In genomic region chr1:87155531-87156198, GRCm38 (mm10) we compare ENCODE assay signal across 9 mouse cellular contexts. TPM values are rescaled to one million over a fixed set of nuclear protein-coding genes. Genes with fewer than 3 reads are reported as not detected.
A peak's percentile ranks its signal among the peaks of the same experiment; 100 is the strongest.
DNase-seq lines count a peak whose midpoint lies in the region; ATAC-seq and TF ChIP-seq lines count a peak whose summit lies in the region.
"Had no signal": no experiment of that assay in that cellular context is flagged by ENCODE, and none has a peak within 500 bp of the region (broad histone marks: within the 10 kb centered on the region; RNA-seq: fewer than 3 reads in every experiment).

No protein-coding gene starts in this region.

- ATAC-seq in lung, postnatal 0 days: no peak
- peak; percentile 14; the same call in 1 of the 2 replicates for ATAC-seq in stomach, embryonic 14.5 days (ENCODE audit: insufficient number of reproducible peaks, insufficient read depth, low FRiP score, low read depth)

- no peak overlapping the region for H3K27ac ChIP-seq in lung, postnatal 0 days (ENCODE audit: low read length)
- H3K27ac ChIP-seq in limb, embryonic 10.5 days: peak overlapping the region; percentile 12; the same call in 1 of the 2 replicates
- no peak overlapping the region for H3K27ac ChIP-seq in stomach, embryonic 14.5 days (ENCODE audit: low read length)
- H3K27ac ChIP-seq: liver, embryonic 15.5 days had no signal

- TF ChIP-seq EP300 in lung, postnatal 0 days (IDR thresholded peaks at IDR 0.05): no peak

- no peaks in the 10 kb centered on the region for H3K9me3 ChIP-seq in lung, postnatal 0 days (ENCODE audit: low read length)
- H3K9me3 ChIP-seq in limb, embryonic 10.5 days (replicated peaks): no peaks in the 10 kb centered on the region
- no peaks in the 10 kb centered on the region for H3K9me3 ChIP-seq in stomach, embryonic 14.5 days (ENCODE audit: control insufficient read depth, low read depth, low read length)
- H3K9me3 ChIP-seq: liver, embryonic 15.5 days had no signal

- no peak overlapping the region for H3K9ac ChIP-seq in lung, postnatal 0 days (replicated peaks; ENCODE audit: low read depth)
- H3K9ac ChIP-seq in stomach, embryonic 14.5 days (replicated peaks; ENCODE audit: low read depth, low read length): no peak overlapping the region
- H3K9ac ChIP-seq: liver, embryonic 15.5 days had no signal

- H3K4me3 ChIP-seq in lung, postnatal 0 days (ENCODE audit: low read depth, low read length): peak overlapping the region; percentile 8; the same call in 1 of the 2 replicates
- H3K4me3 ChIP-seq in lung, adult 2 months (replicated peaks; ENCODE audit: extremely low read depth, low read depth, low read length): no peak overlapping the region
- peak overlapping the region; percentile 47 for H3K4me3 ChIP-seq in limb, embryonic 10.5 days
- H3K4me3 ChIP-seq in stomach, embryonic 14.5 days (ENCODE audit: low read depth, low read length): peak overlapping the region; percentile 36
- H3K4me3 ChIP-seq: liver, embryonic 15.5 days had no signal

- no peaks in the 10 kb centered on the region for H3K36me3 ChIP-seq in lung, postnatal 0 days (ENCODE audit: insufficient read depth, low read length)
- H3K36me3 ChIP-seq in limb, embryonic 10.5 days: no peaks in the 10 kb centered on the region
- H3K36me3 ChIP-seq in stomach, embryonic 14.5 days (ENCODE audit: control insufficient read depth, insufficient read depth, low read length): no peaks in the 10 kb centered on the region
- H3K36me3 ChIP-seq: liver, embryonic 15.5 days had no signal

- peak; percentile 37 to 38 for DNase-seq in adrenal gland, postnatal 36 days
- DNase-seq in adrenal gland, postnatal 4 days (ENCODE audit: low spot score in 2 of 2): no peak
- no peak for DNase-seq in lung, postnatal 0 days (ENCODE audit: low spot score)
- no peak for DNase-seq in lung, adult 2 months
- DNase-seq in limb, embryonic 10.5 days (ENCODE audit: low spot score): peak; percentile 69
- no peak for DNase-seq in cerebellum, postnatal 36 days
- DNase-seq in frontal cortex, adult 2 months (ENCODE audit: extremely low spot score in 1 of 2, low spot score in 1 of 2): no peak

- H3K4me2 ChIP-seq in lung, postnatal 0 days (replicated peaks; ENCODE audit: low read depth, low read length): peak overlapping the region; percentile 42
- H3K4me2 ChIP-seq in stomach, embryonic 14.5 days (replicated peaks; ENCODE audit: low read depth, low read length): peak overlapping the region; percentile 57
- H3K4me2 ChIP-seq: liver, embryonic 15.5 days had no signal

- no peaks in the 10 kb centered on the region for H3K4me1 ChIP-seq in lung, postnatal 0 days (ENCODE audit: insufficient read depth, low read depth, low read length)
- no peaks in the 10 kb centered on the region for H3K4me1 ChIP-seq in lung, adult 2 months (ENCODE audit: control insufficient read depth, insufficient read depth, low read length)
- H3K4me1 ChIP-seq in limb, embryonic 10.5 days: peaks cover 26% of the 10 kb centered on the region
- 0 out of 2 replicates have a peak, but pooled peaks cover 4% of the 10 kb centered on the region for H3K4me1 ChIP-seq in stomach, embryonic 14.5 days (ENCODE audit: control insufficient read depth, insufficient read depth, low read length)
- H3K4me1 ChIP-seq: liver, embryonic 15.5 days had no signal

- peaks cover 71% of the 10 kb centered on the region for H3K27me3 ChIP-seq in lung, postnatal 0 days (replicated peaks; ENCODE audit: insufficient read depth, low read length)
- H3K27me3 ChIP-seq in limb, embryonic 10.5 days (ENCODE audit: low read depth, poor library complexity, severe bottlenecking): peaks cover 100% of the 10 kb centered on the region
- H3K27me3 ChIP-seq in stomach, embryonic 14.5 days (ENCODE audit: control insufficient read depth, insufficient read depth, low read length): peaks cover 69% of the 10 kb centered on the region

- TF ChIP-seq CTCF in lung, postnatal 0 days (IDR thresholded peaks at IDR 0.05): no peak
- TF ChIP-seq CTCF in lung, adult 2 months (IDR thresholded peaks at IDR 0.05; ENCODE audit: insufficient read depth, low read length): no peak

- WGBS in lung, postnatal 0 days: under 1% methylated on average over 32 of the region's 56 CpGs
- 1% methylated on average over 50 of the region's 56 CpGs for WGBS in lung, adult 2 months
- under 1% methylated on average over 56 of the region's 56 CpGs for WGBS in limb, embryonic 10.5 days
- WGBS in stomach, embryonic 14.5 days: 1% methylated on average over 51 of the region's 56 CpGs

- TF ChIP-seq POLR2A in lung, adult 2 months (IDR thresholded peaks at IDR 0.05; ENCODE audit: borderline replicate concordance, extremely low read depth, low read depth, low read length): no peak

RNA-seq across cellular contexts. Expression of gene Ecel1, which starts 0.7 kb away (rescaled TPM):
- 1 to 10 TPM in 1 of 2 experiments, under 1 TPM in 1; 0.30 to 1.2 TPM for total RNA-seq in adrenal gland, postnatal 36 days (2021)
- total RNA-seq in adrenal gland, postnatal 4 days (2021): 10 to 100 TPM in 1 of 2 experiments, 1 to 10 TPM in 1; 6.9 to 15.1 TPM
- 0.17 and 0.39 TPM in 2 replicates for polyA plus RNA-seq in lung, postnatal 0 days (2015; fragmentation: Nextera tagmentation; extraction: Ambion mirVana)
- not detected in 2 replicates for polyA plus RNA-seq in lung, adult 2 months (2012; rRNA removed)
- polyA plus RNA-seq in limb, embryonic 10.5 days (2016; fragmentation: Nextera tagmentation; extraction: Ambion mirVana): 0.11 TPM in 2 replicates
- 7.5 and 8.4 TPM in 2 replicates for polyA plus RNA-seq in stomach, embryonic 14.5 days (2014; fragmentation: Nextera tagmentation; extraction: Ambion mirVana)
- polyA plus RNA-seq in frontal cortex, adult 2 months (2012; rRNA removed): 3.2 and 3.6 TPM in 2 replicates
- polyA plus RNA-seq: liver, embryonic 15.5 days had no signal

RNA-seq across cellular contexts. Expression of gene Prss56, which starts 27.4 kb away (rescaled TPM):
- total RNA-seq in adrenal gland, postnatal 36 days (2021): not detected
- total RNA-seq in adrenal gland, postnatal 4 days (2021): not detected
- polyA plus RNA-seq in lung, postnatal 0 days (2015; fragmentation: Nextera tagmentation; extraction: Ambion mirVana): not detected in 2 replicates
- polyA plus RNA-seq in lung, adult 2 months (2012; rRNA removed): not detected in 2 replicates
- polyA plus RNA-seq in limb, embryonic 10.5 days (2016; fragmentation: Nextera tagmentation; extraction: Ambion mirVana): 0.06 TPM in 1 of 2 replicates, not detected in the other
- polyA plus RNA-seq in stomach, embryonic 14.5 days (2014; fragmentation: Nextera tagmentation; extraction: Ambion mirVana): 0.14 TPM in 1 of 2 replicates, not detected in the other
- 5.0 and 5.2 TPM in 2 replicates for polyA plus RNA-seq in frontal cortex, adult 2 months (2012; rRNA removed)
- polyA plus RNA-seq: liver, embryonic 15.5 days had no signal

RNA-seq across cellular contexts. Expression of gene Akp3, which starts 30.9 kb away (rescaled TPM):
- not detected for total RNA-seq in adrenal gland, postnatal 36 days (2021)
- total RNA-seq in adrenal gland, postnatal 4 days (2021): not detected
- polyA plus RNA-seq in lung, postnatal 0 days (2015; fragmentation: Nextera tagmentation; extraction: Ambion mirVana): not detected in 2 replicates
- polyA plus RNA-seq in lung, adult 2 months (2012; rRNA removed): 0.06 TPM in 1 of 2 replicates, not detected in the other
- not detected in 2 replicates for polyA plus RNA-seq in limb, embryonic 10.5 days (2016; fragmentation: Nextera tagmentation; extraction: Ambion mirVana)
- not detected in 2 replicates for polyA plus RNA-seq in stomach, embryonic 14.5 days (2014; fragmentation: Nextera tagmentation; extraction: Ambion mirVana)
- not detected in 2 replicates for polyA plus RNA-seq in frontal cortex, adult 2 months (2012; rRNA removed)
- polyA plus RNA-seq: liver, embryonic 15.5 days had no signal

RNA-seq across cellular contexts. Expression of gene Chrnd, which starts 34.7 kb away (rescaled TPM):
- not detected for total RNA-seq in adrenal gland, postnatal 36 days (2021)
- total RNA-seq in adrenal gland, postnatal 4 days (2021): under 1 TPM; 0.20 to 0.54 TPM
- polyA plus RNA-seq in lung, postnatal 0 days (2015; fragmentation: Nextera tagmentation; extraction: Ambion mirVana): not detected in 2 replicates
- polyA plus RNA-seq in lung, adult 2 months (2012; rRNA removed): 0.56 TPM in 1 of 2 replicates, not detected in the other
- 0.14 and 0.55 TPM in 2 replicates for polyA plus RNA-seq in limb, embryonic 10.5 days (2016; fragmentation: Nextera tagmentation; extraction: Ambion mirVana)
- not detected in 2 replicates for polyA plus RNA-seq in stomach, embryonic 14.5 days (2014; fragmentation: Nextera tagmentation; extraction: Ambion mirVana)
- polyA plus RNA-seq in frontal cortex, adult 2 months (2012; rRNA removed): not detected in 2 replicates

RNA-seq across cellular contexts. Expression of gene Chrng, which starts 48.8 kb away (rescaled TPM):
- not detected for total RNA-seq in adrenal gland, postnatal 36 days (2021)
- under 1 TPM in 1 of 2 experiments, not detected in 1; 0.34 TPM for total RNA-seq in adrenal gland, postnatal 4 days (2021)
- polyA plus RNA-seq in lung, postnatal 0 days (2015; fragmentation: Nextera tagmentation; extraction: Ambion mirVana): 0.04 TPM in 1 of 2 replicates, not detected in the other
- 0.24 TPM in 1 of 2 replicates, not detected in the other for polyA plus RNA-seq in lung, adult 2 months (2012; rRNA removed)
- 0.26 and 0.81 TPM in 2 replicates for polyA plus RNA-seq in limb, embryonic 10.5 days (2016; fragmentation: Nextera tagmentation; extraction: Ambion mirVana)
- polyA plus RNA-seq in stomach, embryonic 14.5 days (2014; fragmentation: Nextera tagmentation; extraction: Ambion mirVana): not detected in 2 replicates
- polyA plus RNA-seq in frontal cortex, adult 2 months (2012; rRNA removed): not detected in 2 replicates

Comparison
In these comparisons a context has a peak if more than half of its experiments do, and no peak if none do; other contexts are left out.
1. DNase-seq: peak in adrenal gland, postnatal 36 days (2 of 2) and limb, embryonic 10.5 days (single experiment); none in adrenal gland, postnatal 4 days (0 of 2), lung, postnatal 0 days (single experiment), lung, adult 2 months (single experiment), cerebellum, postnatal 36 days (0 of 2) and frontal cortex, adult 2 months (0 of 2).